Mouse (Mus musculus) embryonic facial prominence, embryonic 11.5 days (tissue): ENCODE measurements around the gene Sh3kbp1. TPM values are rescaled to one million over a fixed set of nuclear protein-coding genes. Genes with fewer than 3 reads are reported as not detected.

Source experiments
- ATAC-seq: fragments of 200-750 bp; cut with Nextera tagmentation; replicated peaks from 2 replicates; pipeline ENCODE4 v1.8.0; 2017; ENCODE audit warnings: low read depth; ENCODE audit not compliant: insufficient number of reproducible peaks, low FRiP score, low TSS enrichment
- DNase-seq: peaks from one replicate; pipeline ENCODE4 v3.0.0-alpha.2; 2015; ENCODE audit warnings: low spot score
- H3K27ac ChIP-seq: fragments of 300-500 bp; sonication (generic); replicated peaks from 2 replicates; pipeline ENCODE4 v1.5.1; 2014; ENCODE audit warnings: mild to moderate bottlenecking, low read depth, low read length, control low read depth
- H3K27me3 ChIP-seq: fragments of 300-500 bp; sonication (generic); 2 replicates; pipeline ENCODE4 v1.6.1; 2014; ENCODE audit warnings: mild to moderate bottlenecking, low read length, moderate library complexity, mixed read lengths; ENCODE audit not compliant: control insufficient read depth, insufficient read depth
- H3K36me3 ChIP-seq: fragments of 300-500 bp; sonication (generic); replicated peaks from 2 replicates; pipeline ENCODE4 v1.6.1; 2014; ENCODE audit warnings: low read depth, mild to moderate bottlenecking, low read length, moderate library complexity, mixed read lengths; ENCODE audit not compliant: control insufficient read depth, insufficient read depth
- H3K4me1 ChIP-seq: fragments of 300-500 bp; sonication (generic); 2 replicates; pipeline ENCODE4 v1.6.1; 2014; ENCODE audit warnings: low read length, mixed read lengths; ENCODE audit not compliant: control insufficient read depth, insufficient read depth
- H3K4me2 ChIP-seq: fragments of 300-500 bp; sonication (generic); 2 replicates; pipeline ENCODE4 v1.6.1; 2014; ENCODE audit warnings: low read depth, mild to moderate bottlenecking, control low read depth, low read length, moderate library complexity
- H3K4me3 ChIP-seq: fragments of 300-500 bp; sonication (generic); 2 replicates; pipeline ENCODE4 v1.5.1; 2014; ENCODE audit warnings: low read depth, low read length, control low read depth
- H3K9ac ChIP-seq: fragments of 300-500 bp; sonication (generic); replicated peaks from 2 replicates; pipeline ENCODE4 v1.6.1; 2014; ENCODE audit warnings: mild to moderate bottlenecking, control low read depth, low read length
- H3K9me3 ChIP-seq: fragments of 300-500 bp; sonication (generic); replicated peaks from 2 replicates; pipeline ENCODE4 v1.6.1; 2016; ENCODE audit warnings: mild to moderate bottlenecking, low read length, inconsistent platforms, mixed read lengths; ENCODE audit not compliant: control insufficient read depth
- WGBS: fragments of 180-500 bp; shearing (Covaris S2); extraction: QIAGEN DNeasy Blood & Tissue Kit; methylation state at CpG from one replicate; pipeline ENCODE4 v1.1.7; 2014; 5-methylcytosine and 5-hydroxymethylcytosine counted together
- polyA plus RNA-seq: library from polyadenylated mRNA; unstranded; fragments of >200 nt; fragmentation: Nextera tagmentation; extraction: Ambion mirVana; gene quantifications from 2 replicates; pipeline ENCODE4 v1.2.1, GENCODE M21; 2014

Sh3kbp1 gene
- polyA plus RNA-seq, 1 experiment from 2014 or later, result 36.0 TPM

DNA sequence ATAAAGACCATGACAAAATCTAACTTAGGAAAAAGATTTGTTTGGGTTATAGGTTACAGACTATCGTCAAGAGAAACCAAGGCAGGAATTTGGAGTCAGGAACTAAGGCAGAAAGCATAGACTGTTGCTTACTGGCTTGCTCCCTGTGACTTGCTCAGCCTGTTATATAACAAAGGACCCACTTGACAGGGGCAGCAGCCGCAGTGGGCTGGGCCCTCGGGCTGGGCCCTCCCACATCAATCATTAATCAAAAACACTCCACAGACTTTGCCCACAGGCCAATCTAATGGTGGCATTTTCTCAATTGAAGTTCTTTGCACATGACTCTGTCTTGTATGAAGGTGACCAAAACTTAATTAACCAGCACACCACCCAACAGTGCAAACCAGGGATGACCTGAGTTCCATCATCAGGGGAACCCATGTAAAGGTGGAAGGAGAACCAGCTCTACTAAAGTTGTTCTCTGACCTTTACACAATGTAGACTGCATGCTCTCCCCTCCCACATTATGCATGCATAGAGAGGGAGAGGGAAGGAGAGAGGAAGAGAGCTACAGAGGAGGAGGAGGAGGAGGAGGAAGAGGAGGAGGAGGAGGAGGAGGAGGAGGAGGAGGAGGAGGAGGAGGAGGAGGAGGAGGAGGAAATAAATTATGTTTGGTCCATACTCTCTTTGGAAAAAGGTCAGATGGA lies 344.2 kb downstream of the Sh3kbp1 start:
- ATAC-seq, result no peak
- 38% methylated on average over 3 of the region's 3 CpGs for WGBS
- H3K4me1 ChIP-seq, result no peaks in the 10 kb centered on the region
- H3K9ac ChIP-seq, result no peak overlapping the region
- H3K36me3 ChIP-seq, result no peaks in the 10 kb centered on the region
- no peak overlapping the region for H3K4me2 ChIP-seq
- H3K27ac ChIP-seq, result no peak overlapping the region
- H3K27me3 ChIP-seq, result no peaks in the 10 kb centered on the region
- H3K4me3 ChIP-seq, result no peak overlapping the region
- H3K9me3 ChIP-seq, result no peaks in the 10 kb centered on the region
- DNase-seq, result no peak

DNA sequence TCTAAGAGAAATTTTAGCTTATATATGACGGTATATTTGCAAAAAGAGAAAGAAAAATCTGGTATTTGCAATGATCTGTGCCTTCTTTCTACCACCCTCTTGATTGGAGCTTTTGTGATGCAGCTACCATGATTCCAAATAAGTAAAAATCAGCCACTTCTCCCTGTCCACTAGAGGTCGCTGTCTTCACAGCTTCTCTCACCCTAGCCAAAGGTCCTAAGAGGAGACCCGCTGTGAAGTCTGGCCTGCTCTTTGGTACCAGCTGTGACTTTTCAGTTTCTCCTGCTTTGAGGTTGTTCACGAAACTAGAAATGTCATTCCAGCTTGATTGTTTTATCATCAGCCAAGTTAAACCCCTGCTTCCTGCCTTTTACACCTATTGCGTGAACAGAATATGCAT lies 346.7 kb downstream of the Sh3kbp1 start:
- WGBS, result 29% methylated on average over 5 of the region's 5 CpGs
- ATAC-seq, result no peak
- H3K27me3 ChIP-seq, result no peaks in the 10 kb centered on the region

DNA sequence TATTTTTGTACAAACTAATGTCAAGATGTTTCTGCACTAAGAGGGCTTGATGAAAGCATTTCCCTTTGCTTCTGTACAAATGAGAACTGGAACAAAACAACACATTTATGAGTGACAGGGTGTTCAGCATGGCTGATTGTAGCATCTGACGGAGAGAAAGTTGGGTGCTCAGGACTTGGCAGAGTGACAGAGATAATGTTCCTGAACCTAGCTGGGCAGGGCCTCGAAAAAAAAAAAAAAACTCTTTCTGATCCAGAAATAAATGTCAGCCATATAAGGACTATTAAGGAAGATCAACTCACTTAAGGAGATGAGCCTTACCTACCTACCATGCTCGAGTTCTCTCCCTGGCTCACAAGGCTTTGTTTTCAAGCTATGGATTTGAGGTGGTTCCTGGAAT lies 349.2 kb downstream of the Sh3kbp1 start:
- H3K4me1 ChIP-seq, result no peaks in the 10 kb centered on the region
- ATAC-seq, result no peak
- no peaks in the 10 kb centered on the region for H3K27me3 ChIP-seq
- no peak for DNase-seq
- no peaks in the 10 kb centered on the region for H3K36me3 ChIP-seq
- H3K4me2 ChIP-seq, result no peak overlapping the region
- WGBS, result 71% methylated on average over 3 of the region's 3 CpGs
- no peak overlapping the region for H3K9ac ChIP-seq
- H3K9me3 ChIP-seq, result no peaks in the 10 kb centered on the region
- no peak overlapping the region for H3K4me3 ChIP-seq
- H3K27ac ChIP-seq, result no peak overlapping the region

More for the DNA sequence above, 346.7 kb downstream of the Sh3kbp1 start:
- Histone ChIP-seq H3K9ac (no peak overlapping the region), H3K27ac (no peak overlapping the region), H3K9me3 (no peaks in the 10 kb centered on the region), H3K4me3 (no peak overlapping the region), H3K4me2 (no peak overlapping the region), H3K4me1 (no peaks in the 10 kb centered on the region), H3K36me3 (no peaks in the 10 kb centered on the region)
- DNase-seq, result peak; percentile 74

DNA sequence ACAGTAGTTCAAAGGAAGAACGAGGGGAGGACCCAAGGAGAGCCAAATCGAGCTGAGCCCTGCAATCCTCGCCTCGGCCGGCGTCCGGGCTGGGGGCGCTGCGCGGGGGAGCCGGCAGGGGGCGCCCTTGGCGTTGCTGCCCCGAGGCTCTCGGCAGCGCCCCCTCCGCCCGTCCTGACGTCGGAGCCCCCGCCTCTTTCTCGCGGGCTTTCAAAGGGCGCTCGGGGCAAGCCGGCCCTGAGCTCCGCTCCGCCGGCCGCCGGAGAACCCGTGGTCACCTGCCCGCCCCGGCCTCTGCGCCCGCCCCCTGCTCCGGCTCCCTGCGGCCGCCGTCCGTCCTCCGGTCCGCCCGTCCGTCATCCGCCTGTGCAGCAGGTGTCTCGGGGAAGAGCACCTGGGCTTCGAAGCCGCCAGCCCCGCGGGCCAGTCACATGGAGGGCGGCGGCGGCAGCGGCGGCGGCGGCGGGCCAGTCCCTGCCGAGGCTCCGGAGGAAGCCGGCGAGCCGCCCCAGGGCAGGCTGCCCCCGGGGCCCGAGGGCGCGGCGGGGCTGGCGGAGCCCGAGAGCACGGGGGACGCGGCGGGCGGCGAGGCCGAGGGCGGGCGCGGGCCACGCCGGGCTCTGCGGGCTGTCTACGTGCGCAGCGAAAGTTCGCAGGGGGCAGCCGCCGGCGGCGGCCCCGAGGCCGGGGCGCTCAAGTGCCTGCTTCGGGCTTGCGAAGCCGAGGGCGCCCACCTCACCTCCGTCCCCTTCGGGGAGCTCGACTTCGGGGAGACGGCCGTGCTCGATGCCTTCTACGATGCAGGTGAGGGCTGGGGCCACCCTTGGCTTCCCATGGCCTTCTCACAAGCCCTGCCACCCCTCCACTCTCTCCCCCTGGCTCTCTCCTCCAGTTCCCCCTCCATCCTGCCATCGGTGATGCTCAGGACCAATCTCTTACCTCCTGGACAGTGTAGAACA lies 361.2 kb downstream of the Sh3kbp1 start, which contains the start of gene Map3k15:
Gene Map3k15, plus strand, starts transcription at position 432 of the 959 bp plus-strand sequence.
- peak within 1 kb of the TSS; percentile 32; the same call in 1 of the 2 replicates for H3K9ac ChIP-seq
- ATAC-seq (peak; percentile 65; the same call in 1 of the 2 replicates), DNase-seq (peak; percentile 47)
- peak within 1 kb of the TSS; percentile 39 for H3K4me3 ChIP-seq
- no peaks in the 10 kb centered on the region for H3K4me1 ChIP-seq
- H3K36me3 ChIP-seq, result no peaks in the 10 kb centered on the region
- WGBS, result 29% methylated on average over 52 of the region's 108 CpGs
- peak within 1 kb of the TSS; percentile 83 for H3K4me2 ChIP-seq
- H3K27me3 ChIP-seq, result no peaks in the 10 kb centered on the region; the same call in 1 of the 2 replicates
- no peaks in the 10 kb centered on the region for H3K9me3 ChIP-seq
- H3K27ac ChIP-seq, result no peak within 1 kb of the TSS

DNA sequence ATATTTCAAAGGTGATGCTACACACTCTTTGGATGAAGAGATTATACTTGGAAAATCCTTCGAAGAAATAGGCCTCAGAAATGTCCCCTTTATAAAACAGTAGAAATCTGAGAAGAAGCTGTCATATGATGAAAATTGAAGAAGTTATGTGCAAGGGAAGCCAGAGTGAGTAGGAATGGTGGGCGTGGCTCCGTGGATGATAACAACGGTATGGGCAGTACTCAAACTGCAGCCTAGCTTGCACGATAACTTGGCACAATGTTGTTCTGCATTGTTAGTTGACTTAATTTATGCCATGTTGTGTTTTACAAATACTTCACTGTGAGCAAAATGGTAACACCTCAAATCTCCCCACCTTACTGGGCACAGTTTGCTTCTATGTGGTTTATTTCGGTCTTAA lies 368.7 kb downstream of the Sh3kbp1 start:
- H3K27me3 ChIP-seq, result no peaks in the 10 kb centered on the region; the same call in 1 of the 2 replicates
- DNase-seq (no peak), ATAC-seq (no peak)
- no peak overlapping the region for H3K27ac ChIP-seq
- H3K4me1 ChIP-seq, result no peaks in the 10 kb centered on the region
- no peaks in the 10 kb centered on the region for H3K36me3 ChIP-seq
- H3K4me2 ChIP-seq, result no peak overlapping the region
- 82% methylated on average over 6 of the region's 6 CpGs for WGBS
- H3K9ac ChIP-seq, result no peak overlapping the region
- H3K9me3 ChIP-seq, result no peaks in the 10 kb centered on the region
- no peak overlapping the region for H3K4me3 ChIP-seq

Other genes with a start within 250 kb of the Sh3kbp1 start
- gene Map7d2, start 212.7 kb upstream of the Sh3kbp1 start, polyA plus RNA-seq, result 6.6 and 6.7 TPM in 2 replicates
- gene Bclaf3, start 100.6 kb upstream of the Sh3kbp1 start, polyA plus RNA-seq, result 19.9 and 21.5 TPM in 2 replicates